Mouse (Mus musculus): Measurements from ENCODE around the gene Cabp4.
"Not testable (repeated sequence)": the region's sequence is repeated elsewhere in the genome, so short reads cannot be mapped to it uniquely, and the experiment has no call there.

Gene Cabp4

GRCm38 (mm10) chr19:4147022-4147405 lies 3.2 kb upstream of the Cabp4 start:
- in situ Hi-C loops (cut with MboI): no loop called here

- in situ Hi-C loops (cut with MboI): no loop called here
These were observed 2.7 kb upstream of the Cabp4 start for GRCm38 (mm10) chr19:4146366-4147021.

DNA sequence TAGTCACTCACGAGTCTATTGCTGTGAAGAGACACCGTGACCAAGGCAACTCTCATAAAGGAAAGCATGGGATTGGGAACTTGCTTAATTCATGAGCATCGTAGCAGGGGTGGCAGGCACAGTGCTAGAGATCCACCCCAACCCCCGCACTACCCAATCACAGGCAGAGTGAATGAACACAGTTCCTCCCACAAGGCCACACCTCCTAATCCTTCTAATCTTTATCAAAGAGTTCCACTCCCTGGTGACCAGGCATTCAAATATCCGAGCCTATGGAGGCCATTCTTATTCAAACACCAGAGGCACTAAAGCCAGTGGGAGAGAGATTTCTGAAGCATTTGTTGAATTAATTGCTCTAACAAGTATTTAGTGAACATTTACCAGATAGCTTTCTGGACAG lies 2.1 kb upstream of the Cabp4 start:
- in situ Hi-C loops (cut with MboI): no loop called here

DNA sequence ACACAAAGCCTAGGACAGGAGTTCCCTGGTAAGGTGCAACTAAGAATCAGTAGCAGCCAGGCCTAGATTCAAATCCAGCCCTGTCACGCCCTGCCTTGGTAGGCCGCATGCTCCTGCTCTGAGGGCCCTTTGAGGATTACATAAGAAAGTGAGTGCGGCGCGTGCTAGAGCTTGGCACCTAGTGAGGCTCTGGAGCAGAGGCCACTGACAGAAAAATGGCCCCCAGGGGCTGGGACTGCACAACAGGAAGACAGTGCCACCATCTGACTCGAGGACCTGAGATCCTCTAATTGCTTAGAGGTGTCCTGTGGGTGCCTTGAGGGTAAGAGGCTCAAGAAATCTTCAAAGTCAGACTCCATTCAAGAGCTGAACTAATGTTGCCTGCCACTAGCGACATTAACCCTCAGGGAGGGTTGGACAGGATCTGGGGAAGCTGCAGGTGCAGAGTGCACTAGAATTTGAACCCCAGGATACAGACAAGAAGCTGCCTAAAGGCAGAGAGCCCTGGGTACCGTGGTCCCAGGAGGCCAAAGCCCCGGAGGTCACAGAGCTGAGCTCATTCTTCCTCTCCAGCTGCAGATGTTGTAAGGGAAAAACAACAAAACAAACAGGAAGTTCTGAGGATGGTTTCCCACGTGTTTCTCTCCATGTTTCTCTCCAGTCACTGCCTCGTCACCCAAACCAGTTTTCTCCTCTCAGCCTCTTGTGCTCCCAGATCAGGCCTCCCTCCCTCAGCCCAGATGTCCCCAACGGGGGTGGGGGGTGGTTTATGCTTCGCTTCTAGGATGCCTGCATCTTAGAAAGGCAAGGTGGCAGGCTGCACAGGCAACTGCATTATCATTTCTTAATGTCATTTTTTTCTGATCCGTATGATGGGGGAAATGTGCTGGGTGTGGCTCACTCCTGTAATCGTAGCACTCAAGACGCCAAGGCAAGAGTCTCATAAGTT lies 991 bp upstream of the Cabp4 start:
- in situ Hi-C loops (cut with MboI): no loop called here

GRCm38 (mm10) chr19:4142416-4143173 lies 1.2 kb downstream of the Cabp4 start:
- in situ Hi-C loops (cut with MboI): no loop called here

DNA sequence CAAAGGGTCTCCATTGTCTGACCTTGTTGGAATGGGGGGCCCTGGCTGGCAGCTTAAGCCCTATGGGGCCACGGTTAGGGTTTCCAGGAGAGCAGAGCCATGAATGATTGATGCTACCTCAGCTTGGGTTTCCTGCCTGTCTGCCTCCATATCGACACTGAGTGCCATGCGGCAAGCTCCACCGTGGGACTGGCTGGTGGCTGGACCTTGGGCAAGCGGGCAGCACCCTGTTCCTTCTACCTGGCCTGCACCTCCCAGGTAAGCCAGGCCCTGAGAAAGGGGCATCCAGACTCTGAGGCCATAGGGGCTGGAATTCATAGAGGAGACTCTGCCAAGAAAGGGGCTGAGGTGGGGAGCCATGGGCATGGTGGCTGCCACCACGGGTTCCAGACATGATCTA lies 3.7 kb downstream of the Cabp4 start:
- in situ Hi-C loops (cut with MboI): no loop called here

- in situ Hi-C loops (cut with MboI): no loop called here
These were observed 4.4 kb downstream of the Cabp4 start, which contains the start of gene Gpr152 for GRCm38 (mm10) chr19:4139446-4139845. Gene Gpr152, plus strand, starts transcription at chr19:4139787.

DNA sequence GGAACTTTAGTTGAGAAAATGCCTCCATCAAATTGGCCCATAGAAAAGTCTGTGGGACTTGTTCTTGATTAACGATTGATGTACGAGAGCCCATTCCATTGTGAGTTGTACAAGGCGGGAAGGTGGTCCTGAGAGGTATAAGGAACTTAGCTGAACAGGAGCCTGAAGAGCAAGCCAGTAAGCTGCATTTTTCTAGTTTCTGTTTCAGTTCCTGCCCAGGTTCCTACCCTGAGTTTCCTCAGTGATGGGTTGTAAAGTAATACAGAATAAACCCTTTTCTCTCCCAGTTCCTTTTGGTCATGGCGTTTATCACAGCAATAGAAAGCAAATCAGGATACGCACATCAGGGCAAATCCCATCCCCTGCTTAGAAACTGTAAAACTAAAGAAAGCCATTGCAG lies 5.9 kb downstream of the Cabp4 start:
- in situ Hi-C loops (cut with MboI): no loop called here

DNA sequence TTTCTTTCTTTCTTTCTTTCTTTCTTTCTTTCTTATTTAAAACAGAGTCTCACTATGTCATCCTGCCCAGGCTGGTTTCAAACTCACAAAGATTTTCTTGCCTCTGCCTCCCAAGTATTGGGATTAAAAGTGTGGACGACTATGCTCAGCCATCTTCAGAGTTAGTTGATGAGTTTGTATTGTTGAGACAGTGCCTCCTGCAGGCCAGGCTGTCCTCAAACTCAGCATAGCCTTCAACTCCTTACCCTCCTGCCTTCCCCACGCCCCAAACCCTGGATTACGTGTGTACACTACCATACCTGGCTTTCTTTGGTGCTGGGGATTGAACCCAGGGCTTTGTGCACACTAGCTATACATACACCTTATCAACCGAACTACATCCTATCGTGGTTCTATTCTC lies 7.4 kb downstream of the Cabp4 start:
- in situ Hi-C loops (cut with MboI): no loop called here

DNA sequence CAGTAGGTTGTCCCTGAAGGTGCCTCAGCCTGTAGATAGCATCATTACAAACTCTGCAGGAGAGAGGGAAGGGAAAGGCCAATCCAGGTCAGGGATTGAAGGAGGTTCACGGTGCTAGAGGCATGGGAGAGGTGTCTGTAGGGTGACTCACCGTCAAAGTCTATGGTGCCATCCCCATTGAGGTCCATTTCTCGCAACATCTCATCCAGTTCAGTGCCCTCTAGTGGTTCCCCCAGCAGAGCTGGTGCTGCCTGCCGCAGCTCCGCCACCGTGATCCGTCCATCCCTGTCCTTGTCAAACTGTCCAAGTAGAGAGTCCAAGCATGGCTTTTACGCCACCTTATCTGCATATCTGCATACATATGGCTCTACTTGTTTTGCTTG lies 7.9 kb downstream of the Cabp4 start:
- in situ Hi-C loops (cut with MboI): not testable (repeated sequence)

GRCm38 (mm10) chr19:4135229-4135962 lies 8.4 kb downstream of the Cabp4 start:
- in situ Hi-C loops (cut with MboI): not testable (repeated sequence)

DNA sequence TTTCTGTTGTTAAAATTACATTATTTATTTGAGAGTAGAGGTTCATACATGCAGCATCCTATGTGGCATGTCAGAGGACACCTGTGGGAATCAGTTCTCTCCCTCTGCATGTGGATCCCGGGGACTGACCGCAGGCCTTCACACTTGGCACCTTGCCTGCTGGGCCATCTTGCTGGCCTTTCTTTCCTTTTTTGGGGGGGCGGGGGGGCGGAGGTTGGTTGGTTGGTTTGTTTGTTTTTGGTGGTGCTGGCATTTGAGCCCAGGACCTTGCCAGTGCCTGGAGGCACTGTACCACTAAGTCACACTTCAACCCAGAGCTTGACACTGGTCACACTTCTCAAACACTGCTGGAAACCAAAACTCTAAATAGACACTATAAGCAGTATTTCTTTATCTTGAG lies 9.5 kb downstream of the Cabp4 start:
- in situ Hi-C loops (cut with MboI): no loop called here

DNA sequence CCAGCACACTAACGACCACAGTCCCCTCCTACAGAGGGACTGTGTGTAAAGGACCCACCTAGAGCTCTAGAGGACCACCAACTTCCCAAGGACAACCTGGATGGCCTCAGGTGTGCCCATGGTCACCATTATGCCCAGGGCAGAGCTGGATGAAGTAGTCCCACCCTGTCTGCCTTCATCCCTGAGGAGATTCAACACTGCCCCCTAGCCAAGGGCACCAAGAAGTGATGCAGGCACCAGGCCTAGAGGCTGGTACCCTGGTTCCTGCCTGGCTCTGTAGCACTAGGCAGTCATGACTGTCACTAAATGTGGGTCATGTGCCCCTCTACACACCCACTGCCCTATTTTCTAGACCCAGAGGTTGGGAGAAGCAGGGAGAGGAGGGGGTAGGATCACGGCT lies 12.1 kb downstream of the Cabp4 start:
- in situ Hi-C loops (cut with MboI): no loop called here

DNA sequence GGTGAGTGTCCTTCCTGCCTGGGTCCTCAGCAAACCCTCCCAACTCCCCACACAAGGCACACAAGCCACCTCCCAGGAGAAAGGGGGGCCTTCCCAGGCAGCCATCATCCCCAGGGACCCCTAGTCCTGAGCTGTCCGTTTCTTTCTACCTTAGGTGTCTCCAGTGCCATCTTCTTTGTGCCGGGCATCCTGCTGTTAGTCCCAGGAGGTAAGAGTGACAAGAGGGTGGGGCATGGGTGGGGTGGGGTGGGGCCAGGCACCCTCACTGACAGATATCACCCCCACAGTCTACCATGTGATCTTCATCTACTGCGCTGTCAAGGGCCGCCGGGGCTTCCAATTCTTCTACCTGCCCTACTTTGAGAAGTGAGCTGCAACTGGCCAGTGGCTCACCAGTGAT lies 12.8 kb downstream of the Cabp4 start:
- in situ Hi-C loops (cut with MboI): no loop called here

DNA sequence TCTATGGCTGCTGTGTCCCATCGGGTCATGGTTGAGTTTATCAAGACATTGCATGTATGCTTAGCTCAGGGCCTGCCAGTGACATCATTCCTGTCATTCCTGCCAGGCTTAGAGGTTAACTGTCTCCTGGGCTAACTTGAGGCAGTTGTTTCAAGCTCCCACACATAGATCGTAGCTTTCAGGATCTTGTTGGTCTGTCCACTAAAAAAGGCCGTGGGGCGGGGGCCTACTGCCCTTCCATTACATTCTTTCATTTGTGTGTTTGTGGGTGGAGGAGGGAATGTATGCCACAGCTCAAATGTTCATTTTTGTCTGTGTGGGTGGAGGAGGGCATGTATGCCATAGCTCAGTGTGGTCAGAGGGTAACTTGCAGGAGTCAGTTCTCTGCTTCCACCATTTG lies 13.7 kb downstream of the Cabp4 start:
- in situ Hi-C loops (cut with MboI): no loop called here

GRCm38 (mm10) chr19:4129462-4129861 lies 14.4 kb downstream of the Cabp4 start:
- in situ Hi-C loops (cut with MboI): no loop called here

GRCm38 (mm10) chr19:4126759-4127495 lies 16.9 kb downstream of the Cabp4 start:
- in situ Hi-C loops (cut with MboI): no loop called here

GRCm38 (mm10) chr19:4125741-4126696 lies 17.8 kb downstream of the Cabp4 start, which contains the start of gene Aip:
Gene Aip, minus strand, starts transcription at chr19:4125858.
- in situ Hi-C loops (cut with MboI): no loop called here

DNA sequence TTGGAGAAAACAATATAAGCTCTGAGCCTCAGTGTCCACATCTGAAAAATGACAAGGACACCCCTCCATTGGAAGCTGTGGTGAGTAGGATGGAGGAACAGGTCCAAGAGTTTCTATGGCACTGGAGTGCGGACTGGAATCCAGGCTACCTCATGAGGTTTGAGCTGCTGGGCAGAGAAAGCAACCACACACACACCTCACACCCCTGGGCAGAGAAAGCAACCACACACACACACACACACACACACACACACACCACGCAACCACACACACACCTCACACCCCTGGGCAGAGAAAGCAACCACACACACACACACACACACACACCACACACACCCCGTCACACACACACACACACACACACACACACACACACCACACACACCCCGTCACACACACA lies 18.6 kb downstream of the Cabp4 start:
- in situ Hi-C loops (cut with MboI): not testable (repeated sequence)

DNA sequence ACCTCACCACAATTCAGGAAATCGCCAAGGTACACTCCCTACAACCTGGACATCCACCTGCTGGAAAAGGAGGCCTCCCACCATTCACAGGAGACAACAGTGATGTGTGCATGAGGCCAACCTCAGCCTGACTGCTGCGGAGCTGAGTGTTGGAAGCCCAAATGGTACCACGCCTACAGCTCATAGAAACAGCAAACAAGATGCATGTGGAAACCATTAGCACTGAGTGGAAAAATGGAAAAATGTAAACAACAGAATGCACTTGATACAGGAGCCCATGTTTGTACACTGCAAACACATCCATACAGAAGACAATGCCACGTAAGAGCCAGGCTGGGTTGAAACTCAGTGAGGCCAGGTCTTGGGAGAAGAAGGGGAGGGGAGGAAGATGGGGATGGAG lies 19.4 kb downstream of the Cabp4 start:
- in situ Hi-C loops (cut with MboI): no loop called here

Data from mature B cell (primary cell).